In genomic region chr3:146367058-146367457, GRCm38 (mm10) we compare ENCODE assay signal across 16 mouse cellular contexts.
"Had no signal": no experiment of that assay in that cellular context is flagged by ENCODE, and none has a peak within 500 bp of the region (broad histone marks: within the 10 kb centered on the region; RNA-seq: fewer than 3 reads in every experiment).

No protein-coding gene starts in this region.

- H3K27me3 ChIP-seq: lung, embryonic 15.5 days; midbrain, embryonic 13.5 days; midbrain, embryonic 15.5 days; stomach, embryonic 15.5 days had no signal

- H3K4me1 ChIP-seq: lung, embryonic 15.5 days; midbrain, embryonic 13.5 days; midbrain, embryonic 15.5 days; neural tube, embryonic 12.5 days; stomach, embryonic 15.5 days had no signal

- H3K27ac ChIP-seq: lung, embryonic 15.5 days; macrophage; midbrain, embryonic 13.5 days; midbrain, embryonic 15.5 days; neural tube, embryonic 12.5 days; stomach, embryonic 15.5 days; stomach, postnatal 0 days had no signal

- H3K4me2 ChIP-seq: lung, embryonic 15.5 days; midbrain, embryonic 11.5 days; midbrain, embryonic 13.5 days; midbrain, embryonic 15.5 days; neural tube, embryonic 12.5 days; stomach, embryonic 15.5 days had no signal

- ATAC-seq: lung, postnatal 0 days; midbrain, embryonic 13.5 days; midbrain, embryonic 15.5 days had no signal

- DNase-seq: lung, adult 2 months; lung, postnatal 14 days; lung, postnatal 36 days; right cerebral cortex, postnatal 14 days; thymus, adult 2 months; thymus, postnatal 25 days; thymus, postnatal 4 days had no signal

- H3K9ac ChIP-seq: lung, embryonic 15.5 days; midbrain, embryonic 13.5 days; midbrain, embryonic 15.5 days; neural tube, embryonic 12.5 days; stomach, embryonic 15.5 days had no signal

- H3K4me3 ChIP-seq: lung, embryonic 15.5 days; midbrain, embryonic 13.5 days; midbrain, embryonic 15.5 days; neural tube, embryonic 12.5 days; stomach, embryonic 15.5 days had no signal

- H3K9me3 ChIP-seq: lung, embryonic 15.5 days; midbrain, embryonic 13.5 days; midbrain, embryonic 15.5 days; neural tube, embryonic 12.5 days; stomach, embryonic 15.5 days had no signal

- H3K36me3 ChIP-seq: lung, embryonic 15.5 days; midbrain, embryonic 13.5 days; midbrain, embryonic 15.5 days; neural tube, embryonic 12.5 days; stomach, embryonic 15.5 days had no signal
